11 mouse cellular contexts compared by ENCODE assay signal in genomic region chr3:87154398-87155287, GRCm38 (mm10). TPM values are rescaled to one million over a fixed set of nuclear protein-coding genes. Genes with fewer than 3 reads are reported as not detected.
A peak's percentile ranks its signal among the peaks of the same experiment; 100 is the strongest.
DNase-seq lines count a peak whose midpoint lies in the region; ATAC-seq and TF ChIP-seq lines count a peak whose summit lies in the region.
"Had no signal": no experiment of that assay in that cellular context is flagged by ENCODE, and none has a peak within 500 bp of the region (broad histone marks: within the 10 kb centered on the region; RNA-seq: fewer than 3 reads in every experiment).

No protein-coding gene starts in this region.

- TF ChIP-seq EP300 in lung, postnatal 0 days (IDR thresholded peaks at IDR 0.05) = no peak

- TF ChIP-seq CTCF in brain, embryonic 14.5 days (IDR thresholded peaks at IDR 0.05; ENCODE audit: borderline replicate concordance, extremely low read depth, insufficient read depth, insufficient read length) = no peak
- no peak for TF ChIP-seq CTCF in lung, postnatal 0 days (IDR thresholded peaks at IDR 0.05)

- no peak for ATAC-seq in heart, embryonic 16.5 days (replicated peaks; ENCODE audit: extremely low read depth, insufficient read depth, low FRiP score)
- ATAC-seq in midbrain, embryonic 14.5 days (ENCODE audit: low FRiP score, low TSS enrichment) = no peak
- ATAC-seq in lung, postnatal 0 days = no peak
- no peak for ATAC-seq in monocyte, adult 5-6 weeks (replicated peaks; ENCODE audit: insufficient number of reproducible peaks, low FRiP score, low TSS enrichment, poor library complexity, severe bottlenecking)

- no peak for DNase-seq in heart, adult 18-20 months
- peak; percentile 78 for DNase-seq in brain, embryonic 14.5 days (ENCODE audit: low read depth)
- no peak for DNase-seq in hindbrain, embryonic 10.5 days (ENCODE audit: low spot score)
- peak; percentile 81 for DNase-seq in midbrain, embryonic 14.5 days
- DNase-seq in adrenal gland, adult 2 months = no peak
- no peak for DNase-seq in lung, postnatal 0 days (ENCODE audit: low spot score)
- DNase-seq: adrenal gland, postnatal 36 days; lung, postnatal 36 days had no signal

- WGBS in heart, embryonic 16.5 days = 50% methylated on average over 15 of the region's 15 CpGs
- WGBS in hindbrain, embryonic 10.5 days = 29% methylated on average over 15 of the region's 15 CpGs
- 10% methylated on average over 15 of the region's 15 CpGs for WGBS in midbrain, embryonic 14.5 days
- 33% methylated on average over 15 of the region's 15 CpGs for WGBS in lung, postnatal 0 days

- no peak for TF ChIP-seq POLR2A in brain, embryonic 14.5 days (IDR thresholded peaks at IDR 0.05; ENCODE audit: borderline replicate concordance, extremely low read depth, insufficient read depth, insufficient read length, poor library complexity, severe bottlenecking)

- H3K4me1 ChIP-seq in heart, embryonic 16.5 days (ENCODE audit: control insufficient read depth, insufficient read depth, low read length) = peaks cover 81% of the 10 kb centered on the region
- H3K4me1 ChIP-seq in hindbrain, embryonic 10.5 days (replicated peaks) = peaks cover 96% of the 10 kb centered on the region
- peaks cover 73% of the 10 kb centered on the region for H3K4me1 ChIP-seq in midbrain, embryonic 14.5 days (ENCODE audit: control insufficient read depth, insufficient read depth, low read length)
- H3K4me1 ChIP-seq in lung, postnatal 0 days (ENCODE audit: insufficient read depth, low read depth, low read length) = peaks cover 39% of the 10 kb centered on the region

- H3K4me2 ChIP-seq in heart, embryonic 16.5 days (ENCODE audit: low read depth, low read length) = no peak overlapping the region
- H3K4me2 ChIP-seq in midbrain, embryonic 14.5 days (ENCODE audit: low read length) = peak overlapping the region; percentile 18; the same call in 1 of the 2 replicates
- no peak overlapping the region for H3K4me2 ChIP-seq in lung, postnatal 0 days (replicated peaks; ENCODE audit: low read depth, low read length)

- H3K27ac ChIP-seq in heart, embryonic 16.5 days (ENCODE audit: low read length) = no peak overlapping the region
- H3K27ac ChIP-seq in hindbrain, embryonic 10.5 days = peak overlapping the region; percentile 77
- peak overlapping the region; percentile 72 for H3K27ac ChIP-seq in midbrain, embryonic 14.5 days (replicated peaks; ENCODE audit: low read depth, low read length)
- no peak overlapping the region for H3K27ac ChIP-seq in lung, postnatal 0 days (ENCODE audit: low read length)

- no peaks in the 10 kb centered on the region for H3K27me3 ChIP-seq in heart, embryonic 16.5 days (ENCODE audit: control insufficient read depth, insufficient read depth, low read length)
- no peaks in the 10 kb centered on the region for H3K27me3 ChIP-seq in hindbrain, embryonic 10.5 days (ENCODE audit: insufficient read depth, poor library complexity, severe bottlenecking)
- no peaks in the 10 kb centered on the region for H3K27me3 ChIP-seq in midbrain, embryonic 14.5 days (ENCODE audit: control insufficient read depth, insufficient read depth, low read length)
- H3K27me3 ChIP-seq in lung, postnatal 0 days (replicated peaks; ENCODE audit: insufficient read depth, low read length) = no peaks in the 10 kb centered on the region

- no peaks in the 10 kb centered on the region for H3K9me3 ChIP-seq in heart, embryonic 16.5 days (replicated peaks; ENCODE audit: control insufficient read depth, low read length)
- H3K9me3 ChIP-seq in hindbrain, embryonic 10.5 days = no peaks in the 10 kb centered on the region
- no peaks in the 10 kb centered on the region for H3K9me3 ChIP-seq in midbrain, embryonic 14.5 days (ENCODE audit: control insufficient read depth, low read length)
- no peaks in the 10 kb centered on the region for H3K9me3 ChIP-seq in lung, postnatal 0 days (ENCODE audit: low read length)

- no peaks in the 10 kb centered on the region for H3K36me3 ChIP-seq in heart, embryonic 16.5 days (ENCODE audit: control insufficient read depth, insufficient read depth)
- H3K36me3 ChIP-seq in hindbrain, embryonic 10.5 days = peaks cover 14% of the 10 kb centered on the region
- H3K36me3 ChIP-seq in midbrain, embryonic 14.5 days (ENCODE audit: control insufficient read depth, insufficient read depth, low read length) = no peaks in the 10 kb centered on the region
- no peaks in the 10 kb centered on the region for H3K36me3 ChIP-seq in lung, postnatal 0 days (ENCODE audit: insufficient read depth, low read length)

- H3K9ac ChIP-seq in heart, embryonic 16.5 days (ENCODE audit: low read length) = 0 out of 2 replicates have a peak overlapping the region, but pooled peaks have one; percentile 8
- H3K9ac ChIP-seq in midbrain, embryonic 14.5 days (replicated peaks; ENCODE audit: low read length) = no peak overlapping the region; the same call in 1 of the 2 replicates
- H3K9ac ChIP-seq in lung, postnatal 0 days (replicated peaks; ENCODE audit: low read depth) = no peak overlapping the region

- no peak overlapping the region for H3K4me3 ChIP-seq in heart, embryonic 16.5 days (ENCODE audit: low read length)
- no peak overlapping the region for H3K4me3 ChIP-seq in hindbrain, embryonic 10.5 days
- no peak overlapping the region for H3K4me3 ChIP-seq in midbrain, embryonic 14.5 days (replicated peaks; ENCODE audit: low read depth, low read length)
- no peak overlapping the region for H3K4me3 ChIP-seq in lung, postnatal 0 days (ENCODE audit: low read depth, low read length)

RNA-seq across cellular contexts. Expression of gene Kirrel, which starts 19.9 kb away (rescaled TPM):
- polyA plus RNA-seq in heart, embryonic 16.5 days (2015; fragmentation: Nextera tagmentation; extraction: Ambion mirVana) = 7.6 and 10.2 TPM in 2 replicates
- 1 to 10 TPM; 5.4 to 6.3 TPM for total RNA-seq in heart, adult 18-20 months (2021)
- 19.3 and 22.9 TPM in 2 replicates for polyA plus RNA-seq in brain, embryonic 14.5 days (2012; rRNA removed)
- polyA plus RNA-seq in hindbrain, embryonic 10.5 days (2016; fragmentation: Nextera tagmentation; extraction: Ambion mirVana) = 11.7 and 13.0 TPM in 2 replicates
- polyA plus RNA-seq in midbrain, embryonic 14.5 days (2014; fragmentation: Nextera tagmentation; extraction: Ambion mirVana) = 5.4 and 5.8 TPM in 2 replicates
- 10 to 100 TPM; 12.5 to 22.0 TPM for total RNA-seq in adrenal gland, adult 2 months (2021)
- polyA plus RNA-seq in adrenal gland, adult 2 months (2012; rRNA removed) = 9.9 and 11.2 TPM in 2 replicates
- 3.5 TPM in 2 replicates for polyA plus RNA-seq in lung, postnatal 0 days (2015; fragmentation: Nextera tagmentation; extraction: Ambion mirVana)
- total RNA-seq in monocyte, adult 5-6 weeks (2017) = not detected in 3 replicates
- total RNA-seq: CH12.LX had no signal

Comparison
In these comparisons a context has a peak if more than half of its experiments do, and no peak if none do; other contexts are left out.
1. H3K27ac ChIP-seq: peak in hindbrain, embryonic 10.5 days (single experiment) and midbrain, embryonic 14.5 days (single experiment); none in heart, embryonic 16.5 days (single experiment) and lung, postnatal 0 days (single experiment).
2. DNase-seq: peak in brain, embryonic 14.5 days (single experiment) and midbrain, embryonic 14.5 days (single experiment); none in heart, adult 18-20 months (0 of 2), hindbrain, embryonic 10.5 days (single experiment), adrenal gland, adult 2 months (single experiment) and lung, postnatal 0 days (single experiment).